Mouse (Mus musculus): ENCODE measurements at regions not wholly inside any gene's neighbourhood (a gene's known extent, or its start where the extent isn't known, plus 50 kb on each side); places are given as distances from the start of the nearest gene placed in this dataset.

- no peak for TF ChIP-seq CTCF (IDR thresholded peaks at IDR 0.05; ENCODE audit: low read depth)
- TF ChIP-seq EP300 (optimal IDR thresholded peaks at IDR 0.05), result no peak
These were observed 232.7 kb downstream of the Lmo4 start for GRCm38 (mm10) chr3:143972351-143972750.
